ENCODE assay signal across 8 mouse cellular contexts in the genomic region with DNA sequence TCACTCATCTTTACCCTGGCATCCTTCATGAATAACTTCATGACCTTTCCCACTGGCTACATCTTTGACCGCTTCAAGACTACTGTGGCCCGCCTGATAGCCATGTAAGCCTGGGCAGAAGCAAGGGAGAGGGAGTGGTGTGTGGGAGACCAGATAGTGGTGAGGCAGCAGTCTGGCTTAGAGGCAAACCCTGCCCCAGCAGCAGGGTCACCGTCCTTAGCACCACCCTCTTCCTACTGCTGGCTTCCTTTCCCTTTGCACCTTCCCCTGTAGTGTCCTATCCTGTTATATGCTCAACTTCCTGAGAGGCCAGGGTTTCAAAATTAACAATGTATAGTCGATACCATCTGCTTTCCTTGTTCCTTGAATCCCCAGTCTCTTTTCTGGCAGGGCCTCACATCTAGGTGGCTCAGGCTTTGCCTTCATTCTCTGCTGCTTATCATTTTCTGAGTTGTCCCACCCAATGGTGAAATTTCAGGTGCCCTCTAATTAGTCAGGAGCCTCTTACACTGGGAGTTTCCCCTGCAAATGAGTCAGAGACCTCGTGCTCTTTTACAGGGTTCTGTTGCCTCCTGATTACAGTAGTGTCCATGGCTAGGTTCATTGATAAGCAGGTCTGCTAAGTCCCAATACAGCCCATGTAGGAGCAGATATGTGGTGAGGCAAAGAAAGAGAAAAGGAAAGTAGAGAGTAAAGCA. TPM values are rescaled to one million over a fixed set of nuclear protein-coding genes. Genes with fewer than 3 reads are reported as not detected.
A peak's percentile ranks its signal among the peaks of the same experiment; 100 is the strongest.
DNase-seq lines count a peak whose midpoint lies in the region; ATAC-seq and TF ChIP-seq lines count a peak whose summit lies in the region.

No protein-coding gene starts in this region.

- ATAC-seq in CD4-positive, CD25-positive, alpha-beta regulatory T cell, adult 4 months = peak; percentile 52
- no peak for ATAC-seq in limb, embryonic 15.5 days (ENCODE audit: insufficient number of reproducible peaks, low FRiP score, low TSS enrichment, low read depth)
- ATAC-seq in neural tube, embryonic 15.5 days (ENCODE audit: low FRiP score) = no peak
- no peak for ATAC-seq in cerebellum, adult (ENCODE audit: insufficient number of reproducible peaks, low FRiP score, low TSS enrichment)

- no peak for TF ChIP-seq CTCF in bone marrow macrophage, adult 2 months (IDR thresholded peaks at IDR 0.05; ENCODE audit: low read depth, low read length)

- H3K36me3 ChIP-seq in limb, embryonic 15.5 days = 0 out of 2 replicates have a peak, but pooled peaks cover 2% of the 10 kb centered on the region
- H3K36me3 ChIP-seq in neural tube, embryonic 15.5 days = no peaks in the 10 kb centered on the region

- H3K27ac ChIP-seq in bone marrow macrophage, adult 2 months (ENCODE audit: insufficient read depth, low read depth, low read length) = peak overlapping the region; percentile 37
- 0 out of 2 replicates have a peak overlapping the region, but pooled peaks have one; percentile 6 for H3K27ac ChIP-seq in limb, embryonic 15.5 days
- H3K27ac ChIP-seq in neural tube, embryonic 15.5 days (replicated peaks) = no peak overlapping the region

- H3K9ac ChIP-seq in limb, embryonic 15.5 days = no peak overlapping the region
- no peak overlapping the region for H3K9ac ChIP-seq in neural tube, embryonic 15.5 days (replicated peaks)

- peak overlapping the region; percentile 53 for H3K4me2 ChIP-seq in limb, embryonic 15.5 days
- peak overlapping the region; percentile 6; the same call in 1 of the 2 replicates for H3K4me2 ChIP-seq in neural tube, embryonic 15.5 days

- 79% methylated on average over 5 of the region's 5 CpGs for WGBS in limb, embryonic 15.5 days
- WGBS in neural tube, embryonic 15.5 days = 85% methylated on average over 5 of the region's 5 CpGs

- no peak for TF ChIP-seq POLR2A in bone marrow macrophage, adult 2 months (IDR thresholded peaks at IDR 0.05; ENCODE audit: borderline replicate concordance, low read depth, low read length)

- no peaks in the 10 kb centered on the region for H3K27me3 ChIP-seq in limb, embryonic 15.5 days
- no peaks in the 10 kb centered on the region for H3K27me3 ChIP-seq in neural tube, embryonic 15.5 days (replicated peaks)

- intact Hi-C loops in heart, postnatal 10 days (cut with DNase I) = no loop called here

- peak; percentile 36 to 42 for DNase-seq in heart, postnatal 10 days
- DNase-seq in frontal cortex, postnatal 25 days (ENCODE audit: low spot score in 2 of 2) = no peak
- DNase-seq in urinary bladder, adult 2 months (ENCODE audit: low spot score) = no peak

- H3K9me3 ChIP-seq in limb, embryonic 15.5 days = no peaks in the 10 kb centered on the region
- H3K9me3 ChIP-seq in neural tube, embryonic 15.5 days (replicated peaks) = no peaks in the 10 kb centered on the region

- peaks cover 20% of the 10 kb centered on the region for H3K4me1 ChIP-seq in bone marrow macrophage, adult 2 months (ENCODE audit: control insufficient read depth, insufficient read depth, low read length)
- H3K4me1 ChIP-seq in limb, embryonic 15.5 days = peaks cover 16% of the 10 kb centered on the region
- no peaks in the 10 kb centered on the region for H3K4me1 ChIP-seq in neural tube, embryonic 15.5 days

- peak overlapping the region; percentile 64 for H3K4me3 ChIP-seq in bone marrow macrophage, adult 2 months (ENCODE audit: insufficient read depth, low read length)
- H3K4me3 ChIP-seq in limb, embryonic 15.5 days = no peak overlapping the region
- no peak overlapping the region for H3K4me3 ChIP-seq in neural tube, embryonic 15.5 days (replicated peaks)

RNA-seq across cellular contexts. Expression of a gene that starts 2.0 kb away (rescaled TPM):
- polyA plus RNA-seq in CD4-positive, CD25-positive, alpha-beta regulatory T cell, adult 4 months (2017; shearing (Covaris generic)) = 10 to 100 TPM in 1 of 2 experiments, 1 to 10 TPM in 1; 7.0 to 10.7 TPM
- 14.9 and 15.3 TPM in 2 replicates for polyA plus RNA-seq in bone marrow macrophage, adult 2 months (2012; ENCODE audit: insufficient read depth, insufficient read length, missing spikeins)
- 100 to 1,000 TPM in 1 of 2 experiments, 10 to 100 TPM in 1; 53.0 to 109 TPM for total RNA-seq in heart, postnatal 10 days (2021)
- 32.4 and 36.2 TPM in 2 replicates for polyA plus RNA-seq in limb, embryonic 15.5 days (2015; fragmentation: Nextera tagmentation; extraction: Ambion mirVana)
- polyA plus RNA-seq in neural tube, embryonic 15.5 days (2015; fragmentation: Nextera tagmentation; extraction: Ambion mirVana) = 5.7 and 15.2 TPM in 2 replicates
- 116 and 142 TPM in 2 replicates for polyA plus RNA-seq in urinary bladder, adult 2 months (2012; rRNA removed)

RNA-seq across cellular contexts. Expression of a gene that starts 41.9 kb away (rescaled TPM):
- polyA plus RNA-seq in CD4-positive, CD25-positive, alpha-beta regulatory T cell, adult 4 months (2017; shearing (Covaris generic)) = not detected
- not detected in 2 replicates for polyA plus RNA-seq in bone marrow macrophage, adult 2 months (2012; ENCODE audit: insufficient read depth, insufficient read length, missing spikeins)
- under 1 TPM in 1 of 2 experiments, not detected in 1; 0.55 TPM for total RNA-seq in heart, postnatal 10 days (2021)
- 0.18 TPM in 1 of 2 replicates, not detected in the other for polyA plus RNA-seq in limb, embryonic 15.5 days (2015; fragmentation: Nextera tagmentation; extraction: Ambion mirVana)
- polyA plus RNA-seq in neural tube, embryonic 15.5 days (2015; fragmentation: Nextera tagmentation; extraction: Ambion mirVana) = 0.22 and 0.69 TPM in 2 replicates
- 0.27 and 0.33 TPM in 2 replicates for polyA plus RNA-seq in urinary bladder, adult 2 months (2012; rRNA removed)

RNA-seq across cellular contexts. Expression of a gene that starts 49.6 kb away (rescaled TPM):
- polyA plus RNA-seq in CD4-positive, CD25-positive, alpha-beta regulatory T cell, adult 4 months (2017; shearing (Covaris generic)) = not detected
- not detected in 2 replicates for polyA plus RNA-seq in bone marrow macrophage, adult 2 months (2012; ENCODE audit: insufficient read depth, insufficient read length, missing spikeins)
- total RNA-seq in heart, postnatal 10 days (2021) = not detected
- not detected in 2 replicates for polyA plus RNA-seq in limb, embryonic 15.5 days (2015; fragmentation: Nextera tagmentation; extraction: Ambion mirVana)
- polyA plus RNA-seq in neural tube, embryonic 15.5 days (2015; fragmentation: Nextera tagmentation; extraction: Ambion mirVana) = not detected in 2 replicates
- not detected in 2 replicates for polyA plus RNA-seq in urinary bladder, adult 2 months (2012; rRNA removed)

RNA-seq across cellular contexts. Expression of a gene that starts 51.9 kb away (rescaled TPM):
- polyA plus RNA-seq in CD4-positive, CD25-positive, alpha-beta regulatory T cell, adult 4 months (2017; shearing (Covaris generic)) = not detected
- polyA plus RNA-seq in bone marrow macrophage, adult 2 months (2012; ENCODE audit: insufficient read depth, insufficient read length, missing spikeins) = not detected in 2 replicates
- total RNA-seq in heart, postnatal 10 days (2021) = 1 to 10 TPM; 4.0 to 8.0 TPM
- 0.96 TPM in 2 replicates for polyA plus RNA-seq in limb, embryonic 15.5 days (2015; fragmentation: Nextera tagmentation; extraction: Ambion mirVana)
- 3.6 and 3.9 TPM in 2 replicates for polyA plus RNA-seq in neural tube, embryonic 15.5 days (2015; fragmentation: Nextera tagmentation; extraction: Ambion mirVana)
- polyA plus RNA-seq in urinary bladder, adult 2 months (2012; rRNA removed) = 1.4 and 1.6 TPM in 2 replicates

Comparison
In these comparisons a context has a peak if more than half of its experiments do, and no peak if none do; other contexts are left out.
1. DNase-seq: peak in heart, postnatal 10 days (2 of 2); none in frontal cortex, postnatal 25 days (0 of 2) and urinary bladder, adult 2 months (single experiment).